Mouse (Mus musculus): Measurements from ENCODE around the gene Gm49373. TPM values are rescaled to one million over a fixed set of nuclear protein-coding genes. Genes with fewer than 3 reads are reported as not detected.
A peak's percentile ranks its signal among the peaks of the same experiment; 100 is the strongest.

Gene Gm49373
- 0.75 and 1.3 TPM in 2 replicates for polyA plus RNA-seq (2014; fragmentation: Nextera tagmentation; extraction: Ambion mirVana)

GRCm38 (mm10) chr9:21073044-21073840, at the start of gene Gm49373, which contains the start of gene Fdx1l:
TSS of gene Gm49373 (minus strand) at chr9:21073096.
TSS of gene Fdx1l (minus strand) at chr9:21073614.
- ATAC-seq (ENCODE audit: low FRiP score), result peak; percentile 97
- peak; percentile 98 for DNase-seq (ENCODE audit: low spot score, missing footprints)
- Histone ChIP-seq H3K27me3 (ENCODE audit: control insufficient read depth, insufficient read depth, low read length) (no peaks in the 10 kb centered on the region), H3K36me3 (ENCODE audit: control insufficient read depth, insufficient read depth, low read length) (peaks cover 24% of the 10 kb centered on the region), H3K9me3 (ENCODE audit: control insufficient read depth, low read length) (no peaks in the 10 kb centered on the region), H3K27ac (ENCODE audit: low read depth, low read length) (no peak within 1 kb of the TSS; the same call in 1 of the 2 replicates), H3K9ac (ENCODE audit: low read length) (peak within 1 kb of the TSS; percentile 89), H3K4me2 (peak within 1 kb of the TSS; percentile 82), H3K4me3 (ENCODE audit: low read depth, low read length) (peak within 1 kb of the TSS; percentile 82), H3K4me1 (ENCODE audit: control insufficient read depth, insufficient read depth, low read length) (peaks cover 7% of the 10 kb centered on the region)
- WGBS, result 4% methylated on average over 57 of the region's 58 CpGs

GRCm38 (mm10) chr9:21121483-21121882, 48.6 kb upstream of the Gm49373 start:
- ATAC-seq (ENCODE audit: low FRiP score) (no peak), DNase-seq (ENCODE audit: low spot score, missing footprints) (no peak)
- Histone ChIP-seq H3K9me3 (ENCODE audit: control insufficient read depth, low read length) (no peaks in the 10 kb centered on the region), H3K9ac (ENCODE audit: low read length) (no peak overlapping the region), H3K4me3 (ENCODE audit: low read depth, low read length) (no peak overlapping the region), H3K36me3 (ENCODE audit: control insufficient read depth, insufficient read depth, low read length) (0 out of 2 replicates have a peak, but pooled peaks cover 2% of the 10 kb centered on the region), H3K4me2 (no peak overlapping the region), H3K4me1 (ENCODE audit: control insufficient read depth, insufficient read depth, low read length) (no peaks in the 10 kb centered on the region), H3K27me3 (ENCODE audit: control insufficient read depth, insufficient read depth, low read length) (no peaks in the 10 kb centered on the region), H3K27ac (ENCODE audit: low read depth, low read length) (no peak overlapping the region)
- 90% methylated on average over 16 of the region's 16 CpGs for WGBS

- WGBS, result 79% methylated on average over 6 of the region's 6 CpGs
- Histone ChIP-seq H3K4me1 (ENCODE audit: control insufficient read depth, insufficient read depth, low read length) (no peaks in the 10 kb centered on the region), H3K9me3 (ENCODE audit: control insufficient read depth, low read length) (no peaks in the 10 kb centered on the region), H3K27me3 (ENCODE audit: control insufficient read depth, insufficient read depth, low read length) (no peaks in the 10 kb centered on the region), H3K36me3 (ENCODE audit: control insufficient read depth, insufficient read depth, low read length) (0 out of 2 replicates have a peak, but pooled peaks cover 2% of the 10 kb centered on the region), H3K4me3 (ENCODE audit: low read depth, low read length) (no peak overlapping the region), H3K4me2 (no peak overlapping the region), H3K9ac (ENCODE audit: low read length) (no peak overlapping the region), H3K27ac (ENCODE audit: low read depth, low read length) (no peak overlapping the region)
- no peak for DNase-seq (ENCODE audit: low spot score, missing footprints)
- no peak for ATAC-seq (ENCODE audit: low FRiP score)
Observed at GRCm38 (mm10) chr9:21117073-21117472, 44.2 kb upstream of the Gm49373 start.

- 92% methylated on average over 8 of the region's 8 CpGs for WGBS
- Histone ChIP-seq H3K9ac (ENCODE audit: low read length) (no peak overlapping the region), H3K4me1 (ENCODE audit: control insufficient read depth, insufficient read depth, low read length) (no peaks in the 10 kb centered on the region), H3K9me3 (ENCODE audit: control insufficient read depth, low read length) (no peaks in the 10 kb centered on the region), H3K27ac (ENCODE audit: low read depth, low read length) (no peak overlapping the region), H3K4me2 (no peak overlapping the region), H3K36me3 (ENCODE audit: control insufficient read depth, insufficient read depth, low read length) (no peaks in the 10 kb centered on the region), H3K27me3 (ENCODE audit: control insufficient read depth, insufficient read depth, low read length) (no peaks in the 10 kb centered on the region), H3K4me3 (ENCODE audit: low read depth, low read length) (no peak overlapping the region)
- ATAC-seq (ENCODE audit: low FRiP score) (no peak), DNase-seq (ENCODE audit: low spot score, missing footprints) (no peak)
Observed at GRCm38 (mm10) chr9:21115105-21115504, 42.2 kb upstream of the Gm49373 start.

- H3K9ac ChIP-seq (ENCODE audit: low read length), result no peak overlapping the region
- H3K36me3 ChIP-seq (ENCODE audit: control insufficient read depth, insufficient read depth, low read length), result no peaks in the 10 kb centered on the region
- no peak for ATAC-seq (ENCODE audit: low FRiP score)
- no peaks in the 10 kb centered on the region for H3K4me1 ChIP-seq (ENCODE audit: control insufficient read depth, insufficient read depth, low read length)
- no peak overlapping the region for H3K4me3 ChIP-seq (ENCODE audit: low read depth, low read length)
- no peak overlapping the region for H3K4me2 ChIP-seq
- no peak for DNase-seq (ENCODE audit: low spot score, missing footprints)
- H3K9me3 ChIP-seq (ENCODE audit: control insufficient read depth, low read length), result no peaks in the 10 kb centered on the region
- 89% methylated on average over 7 of the region's 7 CpGs for WGBS
- no peak overlapping the region for H3K27ac ChIP-seq (ENCODE audit: low read depth, low read length)
- H3K27me3 ChIP-seq (ENCODE audit: control insufficient read depth, insufficient read depth, low read length), result no peaks in the 10 kb centered on the region
Observed at GRCm38 (mm10) chr9:21114190-21114589, 41.3 kb upstream of the Gm49373 start.

- WGBS, result 91% methylated on average over 6 of the region's 6 CpGs
- Histone ChIP-seq H3K36me3 (ENCODE audit: control insufficient read depth, insufficient read depth, low read length) (no peaks in the 10 kb centered on the region), H3K27ac (ENCODE audit: low read depth, low read length) (no peak overlapping the region), H3K4me1 (ENCODE audit: control insufficient read depth, insufficient read depth, low read length) (no peaks in the 10 kb centered on the region), H3K27me3 (ENCODE audit: control insufficient read depth, insufficient read depth, low read length) (no peaks in the 10 kb centered on the region), H3K9me3 (ENCODE audit: control insufficient read depth, low read length) (no peaks in the 10 kb centered on the region), H3K4me3 (ENCODE audit: low read depth, low read length) (no peak overlapping the region), H3K4me2 (no peak overlapping the region), H3K9ac (ENCODE audit: low read length) (no peak overlapping the region)
- ATAC-seq (ENCODE audit: low FRiP score), result no peak
- no peak for DNase-seq (ENCODE audit: low spot score, missing footprints)
Observed at GRCm38 (mm10) chr9:21113751-21114150, 40.9 kb upstream of the Gm49373 start.

- DNase-seq (ENCODE audit: low spot score, missing footprints) (no peak), ATAC-seq (ENCODE audit: low FRiP score) (no peak)
- no peak overlapping the region for H3K27ac ChIP-seq (ENCODE audit: low read depth, low read length)
- H3K9me3 ChIP-seq (ENCODE audit: control insufficient read depth, low read length), result no peaks in the 10 kb centered on the region
- H3K4me1 ChIP-seq (ENCODE audit: control insufficient read depth, insufficient read depth, low read length), result no peaks in the 10 kb centered on the region; the same call in 1 of the 2 replicates
- no peak overlapping the region for H3K4me3 ChIP-seq (ENCODE audit: low read depth, low read length)
- no peaks in the 10 kb centered on the region for H3K27me3 ChIP-seq (ENCODE audit: control insufficient read depth, insufficient read depth, low read length)
- H3K4me2 ChIP-seq, result no peak overlapping the region
- H3K36me3 ChIP-seq (ENCODE audit: control insufficient read depth, insufficient read depth, low read length), result no peaks in the 10 kb centered on the region
- H3K9ac ChIP-seq (ENCODE audit: low read length), result no peak overlapping the region
- 46% methylated on average over 23 of the region's 23 CpGs for WGBS
Observed at GRCm38 (mm10) chr9:21107607-21108237, 34.8 kb upstream of the Gm49373 start.

GRCm38 (mm10) chr9:21105760-21106564, 33.1 kb upstream of the Gm49373 start:
- no peak overlapping the region for H3K27ac ChIP-seq (ENCODE audit: low read depth, low read length)
- no peaks in the 10 kb centered on the region; the same call in 1 of the 2 replicates for H3K4me1 ChIP-seq (ENCODE audit: control insufficient read depth, insufficient read depth, low read length)
- no peaks in the 10 kb centered on the region for H3K9me3 ChIP-seq (ENCODE audit: control insufficient read depth, low read length)
- WGBS, result 80% methylated on average over 5 of the region's 5 CpGs
- no peaks in the 10 kb centered on the region for H3K36me3 ChIP-seq (ENCODE audit: control insufficient read depth, insufficient read depth, low read length)
- no peak overlapping the region for H3K4me3 ChIP-seq (ENCODE audit: low read depth, low read length)
- H3K27me3 ChIP-seq (ENCODE audit: control insufficient read depth, insufficient read depth, low read length), result no peaks in the 10 kb centered on the region
- DNase-seq (ENCODE audit: low spot score, missing footprints) (no peak), ATAC-seq (ENCODE audit: low FRiP score) (no peak)
- H3K4me2 ChIP-seq, result no peak overlapping the region
- H3K9ac ChIP-seq (ENCODE audit: low read length), result no peak overlapping the region
